Mouse (Mus musculus): ENCODE data around the gene Creb3l4.
"Not testable (repeated sequence)": the region's sequence is repeated elsewhere in the genome, so short reads cannot be mapped to it uniquely, and the experiment has no call there.

The Creb3l4 gene

DNA sequence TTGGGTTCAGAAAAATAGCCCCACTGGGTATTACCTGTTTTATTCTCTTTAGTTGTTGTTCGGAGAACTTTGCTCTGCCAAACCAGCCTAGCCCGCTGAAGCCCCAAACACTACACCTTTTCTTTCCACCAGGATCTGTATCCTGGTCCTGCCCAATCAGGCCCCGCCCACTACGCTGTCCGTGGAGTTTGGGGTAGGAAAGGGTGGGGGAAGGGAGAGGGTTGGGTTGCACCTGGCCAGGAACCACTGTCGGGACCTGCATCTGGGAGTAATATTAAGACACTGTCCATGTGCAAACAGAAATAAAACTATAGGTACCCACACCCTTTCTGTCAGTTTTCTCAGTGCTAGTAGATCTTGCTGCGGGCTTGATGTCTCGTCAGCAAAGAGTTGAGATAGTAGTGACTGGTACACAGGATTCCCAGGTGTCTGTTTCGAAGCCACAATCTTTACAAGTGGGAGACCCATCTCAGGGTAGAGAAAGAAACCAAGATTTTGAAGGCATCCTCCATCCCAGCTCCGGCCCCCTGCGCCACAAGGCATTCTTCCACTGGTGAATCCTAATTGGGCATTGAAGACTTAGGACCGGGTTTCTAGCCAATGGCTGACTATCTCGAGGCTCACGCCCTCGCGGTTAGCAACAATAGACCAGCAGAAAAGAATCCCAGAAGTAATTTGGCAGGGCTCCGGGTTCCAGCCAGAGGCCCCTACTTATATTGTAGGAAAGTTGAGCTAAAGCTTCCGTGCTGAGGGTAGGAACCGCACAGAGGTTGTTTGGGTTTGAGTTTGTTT is at the start of gene Creb3l4:
TSS of gene Creb3l4 (minus strand) at position 529 of the 792 bp plus-strand sequence.
- DNase-seq (ENCODE audit: low read depth, low spot score) = peak; percentile 83

DNA sequence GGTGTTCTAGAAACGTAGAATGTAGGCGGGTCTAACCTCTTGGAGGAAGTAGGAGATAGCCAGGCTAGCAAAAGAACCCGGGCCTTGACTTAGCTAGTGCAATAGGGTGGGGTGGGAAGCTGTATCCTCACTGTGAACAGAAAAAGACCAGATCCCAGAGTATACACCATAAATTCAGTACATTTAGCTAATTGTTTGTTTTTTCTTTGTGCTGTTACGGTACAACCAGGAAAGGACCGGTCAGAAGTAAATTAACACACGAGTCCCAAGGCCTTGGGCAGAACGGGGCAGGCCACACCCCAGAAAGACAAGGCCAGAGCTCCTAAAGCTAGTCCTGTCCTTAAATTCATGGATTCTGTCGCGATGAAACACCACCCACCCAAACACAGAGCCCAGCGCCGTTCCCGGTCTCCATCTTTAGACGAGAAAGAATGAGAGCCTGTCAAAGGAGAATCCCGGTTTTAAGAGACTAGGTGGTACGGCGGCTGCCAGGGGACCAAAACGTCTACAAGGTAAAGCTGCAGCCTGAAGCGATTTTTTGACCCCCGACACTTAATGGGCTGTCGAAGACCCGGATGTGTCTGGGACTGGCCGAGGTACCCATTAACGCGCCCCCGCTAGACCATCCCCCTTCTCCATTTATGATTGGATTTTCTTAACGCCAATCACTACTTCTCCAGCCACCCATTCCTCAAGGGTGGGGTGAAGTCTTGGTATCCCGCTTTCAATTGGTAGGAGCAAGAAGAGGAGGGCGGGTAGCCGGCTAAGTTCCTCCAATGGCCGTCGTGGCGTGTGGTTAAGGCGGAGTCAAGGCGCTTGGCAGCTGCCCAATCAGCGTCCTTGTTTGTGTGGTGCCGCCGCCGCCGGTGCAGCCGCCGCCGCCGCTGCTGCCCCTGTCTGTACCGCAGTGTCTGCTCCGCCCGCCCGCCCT is 49.3 kb upstream of the Creb3l4 start, which contains the start of gene Gatad2b:
TSS of gene Gatad2b (plus strand) at position 834 of the 931 bp plus-strand sequence.
- DNase-seq (ENCODE audit: low read depth, low spot score) = peak; percentile 100

DNA sequence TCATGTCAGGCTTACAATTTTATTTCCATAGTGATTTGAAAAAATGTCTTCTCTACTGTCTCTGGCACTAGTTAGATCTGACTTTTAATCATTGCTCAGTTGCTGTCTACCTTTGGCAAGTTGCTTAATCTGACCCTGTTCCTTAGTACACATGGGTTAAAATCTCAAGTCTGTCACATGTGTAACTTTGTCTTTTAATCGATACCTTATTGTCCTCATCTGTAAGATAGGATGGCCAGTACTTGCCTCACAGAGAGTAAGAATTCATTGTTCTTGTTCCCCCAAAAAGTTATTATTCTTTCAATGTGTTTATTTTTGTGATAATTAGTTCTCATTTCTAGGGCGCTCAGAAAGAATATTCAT is 48.7 kb upstream of the Creb3l4 start:
- DNase-seq (ENCODE audit: low read depth, low spot score) = no peak

DNA sequence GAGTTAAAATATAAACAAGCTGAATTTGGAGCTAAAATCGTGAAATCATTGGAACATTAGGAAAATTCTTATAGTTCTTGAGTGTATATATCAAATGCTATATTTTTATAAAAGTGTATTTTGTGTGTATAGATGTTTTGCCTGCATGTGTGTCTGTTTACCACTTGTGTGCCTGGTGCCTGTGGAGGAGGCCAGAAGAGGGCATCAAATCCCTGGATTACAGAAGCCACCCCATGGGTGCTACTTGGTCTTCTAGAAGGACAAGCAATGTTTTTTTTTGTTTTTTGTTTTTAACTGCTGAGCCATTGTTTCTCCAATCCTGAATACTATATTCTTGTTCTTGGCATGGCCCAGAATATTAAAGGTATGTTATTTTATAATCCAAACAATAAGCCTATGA is 47.3 kb upstream of the Creb3l4 start:
- no peak for DNase-seq (ENCODE audit: low read depth, low spot score)

DNA sequence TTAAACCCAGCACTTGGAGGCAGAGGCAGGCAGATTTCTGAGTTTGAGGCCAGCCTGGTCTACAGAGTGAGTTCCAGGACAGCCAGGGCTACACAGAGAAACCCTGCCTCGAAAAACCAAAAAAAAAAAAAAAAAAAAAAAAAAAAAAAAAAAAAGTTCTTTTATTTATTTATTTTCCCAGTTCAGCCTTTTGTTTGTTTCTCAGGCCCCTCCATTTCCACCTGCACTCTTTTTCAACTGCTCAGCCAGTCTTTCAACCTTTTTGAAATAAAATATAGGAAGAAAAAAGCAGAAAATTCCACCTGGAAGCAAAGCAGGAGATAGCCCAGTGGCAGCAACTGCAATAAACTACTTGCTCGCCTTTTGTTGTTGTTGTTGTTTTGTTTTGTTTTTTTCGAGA is 46.1 kb upstream of the Creb3l4 start:
- DNase-seq (ENCODE audit: low read depth, low spot score) = not testable (repeated sequence)

DNA sequence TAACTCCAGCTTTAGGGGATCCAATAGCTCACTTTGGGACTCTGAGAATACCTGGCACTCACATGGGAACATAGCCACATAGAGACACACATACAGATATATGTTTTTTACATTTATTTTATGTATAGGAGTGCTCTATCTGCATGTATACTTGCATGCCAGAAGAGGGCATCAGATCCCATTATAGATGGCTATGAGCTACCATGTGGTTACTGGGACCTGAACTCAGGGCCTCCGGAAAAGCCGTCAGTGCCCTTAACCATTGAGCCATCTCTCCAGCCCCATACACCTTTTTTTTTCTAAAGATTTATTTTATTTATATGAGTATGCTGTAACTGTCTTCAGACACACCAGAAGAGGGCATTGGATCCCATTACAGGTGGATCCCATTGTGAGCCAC is 40.8 kb upstream of the Creb3l4 start:
- DNase-seq (ENCODE audit: low read depth, low spot score) = no peak

DNA sequence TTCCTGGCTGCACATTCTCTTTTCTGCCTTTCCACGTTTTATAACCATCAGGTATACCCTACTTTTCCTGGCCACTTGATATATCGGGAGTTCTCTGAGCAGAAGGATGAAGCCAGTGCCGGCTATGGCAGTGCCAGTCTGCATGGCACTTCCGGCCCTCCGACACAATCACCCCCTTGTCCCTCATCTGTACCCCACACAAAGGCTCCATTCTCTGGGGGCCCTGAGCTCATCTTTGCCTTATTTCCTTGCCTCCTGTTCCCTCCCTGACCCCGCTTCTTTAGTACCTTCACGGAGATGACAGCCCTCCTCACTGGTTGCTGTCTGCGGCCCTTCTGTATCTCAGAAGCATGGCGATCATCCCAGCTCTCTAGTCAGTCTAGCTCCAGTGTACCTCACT is 37.4 kb upstream of the Creb3l4 start:
- DNase-seq (ENCODE audit: low read depth, low spot score) = no peak

DNA sequence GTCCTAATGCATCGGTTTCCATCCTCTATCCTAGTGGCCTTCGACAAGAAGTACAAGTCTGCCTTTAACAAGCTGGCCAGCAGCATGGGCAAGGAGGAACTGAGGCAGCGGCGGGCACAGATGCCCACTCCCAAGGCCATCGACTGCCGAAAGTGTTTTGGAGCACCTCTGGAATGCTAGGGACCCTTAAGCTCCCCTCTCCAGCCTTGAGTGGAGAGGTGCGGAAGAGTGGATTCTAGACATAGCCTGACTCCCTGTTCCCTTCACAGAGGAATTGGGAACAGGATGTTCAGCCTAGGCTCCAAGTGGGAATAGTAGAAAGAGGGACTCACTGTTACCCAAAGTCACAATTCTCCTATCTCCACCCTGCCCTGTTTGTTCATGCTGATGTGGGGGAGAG is 36.4 kb upstream of the Creb3l4 start:
- DNase-seq (ENCODE audit: low read depth, low spot score) = no peak

DNA sequence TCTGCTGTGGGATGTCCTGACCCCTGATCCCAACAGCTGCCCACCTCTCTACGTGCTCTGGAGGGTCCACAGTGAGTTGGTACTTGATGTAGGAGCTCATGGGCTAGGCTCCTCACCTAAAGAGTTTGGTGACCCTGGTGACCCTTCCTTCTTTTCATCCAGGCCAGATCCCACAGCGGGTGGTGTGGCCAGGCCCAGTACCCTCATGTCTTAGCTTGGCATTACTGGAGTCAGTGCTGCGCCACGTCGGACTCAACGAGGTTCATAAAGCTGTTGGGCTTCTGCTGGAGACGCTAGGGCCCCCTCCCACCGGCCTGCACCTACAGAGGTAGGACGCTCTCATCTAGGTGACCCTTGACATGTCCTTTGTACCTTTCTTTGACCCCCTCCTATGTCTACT is 35.9 kb upstream of the Creb3l4 start:
- no peak for DNase-seq (ENCODE audit: low read depth, low spot score)

DNA sequence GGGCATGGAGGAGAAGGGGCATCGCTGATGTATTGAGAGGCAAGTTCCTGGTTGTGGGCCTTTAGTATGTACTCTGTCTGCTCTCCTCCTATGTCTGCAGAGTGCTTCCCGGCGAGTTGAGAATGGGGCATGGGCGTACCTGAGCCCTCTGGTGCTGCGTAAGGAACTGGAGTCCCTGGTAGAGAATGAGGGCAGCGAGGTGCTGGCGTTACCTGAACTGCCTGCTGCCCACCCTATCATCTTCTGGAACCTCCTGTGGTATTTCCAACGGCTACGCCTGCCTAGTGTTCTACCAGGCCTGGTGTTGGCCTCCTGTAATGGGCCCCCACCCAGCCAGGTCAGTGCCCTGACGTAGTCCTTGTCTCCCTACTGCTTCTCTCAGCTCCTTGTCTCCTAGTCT is 34.9 kb upstream of the Creb3l4 start:
- no peak for DNase-seq (ENCODE audit: low read depth, low spot score)

DNA sequence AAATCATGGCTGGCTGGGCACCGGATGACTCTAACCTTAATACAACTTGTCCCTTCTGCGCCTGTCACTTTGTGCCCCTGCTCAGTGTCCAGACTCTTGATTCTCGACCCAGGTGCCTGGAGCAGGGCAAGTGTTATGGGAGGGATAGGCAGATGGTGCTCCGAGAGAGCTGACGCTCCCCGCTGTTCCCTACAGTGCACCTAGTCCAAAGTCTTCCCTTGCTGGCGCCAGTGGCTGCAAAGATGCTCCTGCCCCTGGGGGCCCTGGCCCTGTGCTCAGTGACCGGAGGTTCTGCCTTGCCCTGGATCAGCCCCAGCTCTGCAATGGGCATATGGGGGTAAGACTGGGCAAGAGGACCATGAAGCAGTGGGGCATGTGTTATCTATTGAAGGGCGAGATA is 34.5 kb upstream of the Creb3l4 start:
- no peak for DNase-seq (ENCODE audit: low read depth, low spot score)

DNA sequence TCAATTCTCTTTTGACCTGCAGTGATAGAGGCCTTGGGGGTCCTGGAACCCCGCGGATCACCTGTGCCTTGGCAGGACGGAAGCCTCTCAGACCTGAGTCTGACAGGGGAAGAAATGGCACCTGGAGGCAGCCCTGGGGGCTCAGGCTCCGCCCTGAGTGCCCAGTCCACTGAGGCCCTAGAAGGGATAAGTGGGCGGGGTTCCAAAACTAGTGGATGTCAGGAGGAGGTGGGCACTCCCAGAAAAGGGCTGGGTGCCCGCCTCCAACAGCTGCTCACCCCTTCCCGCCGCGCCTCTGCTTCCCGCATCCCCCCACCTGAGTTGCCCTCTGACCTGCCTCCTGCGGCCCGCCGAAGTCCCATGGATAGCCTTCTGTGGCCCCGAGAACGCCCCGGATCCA is 33.5 kb upstream of the Creb3l4 start:
- DNase-seq (ENCODE audit: low read depth, low spot score) = no peak

DNA sequence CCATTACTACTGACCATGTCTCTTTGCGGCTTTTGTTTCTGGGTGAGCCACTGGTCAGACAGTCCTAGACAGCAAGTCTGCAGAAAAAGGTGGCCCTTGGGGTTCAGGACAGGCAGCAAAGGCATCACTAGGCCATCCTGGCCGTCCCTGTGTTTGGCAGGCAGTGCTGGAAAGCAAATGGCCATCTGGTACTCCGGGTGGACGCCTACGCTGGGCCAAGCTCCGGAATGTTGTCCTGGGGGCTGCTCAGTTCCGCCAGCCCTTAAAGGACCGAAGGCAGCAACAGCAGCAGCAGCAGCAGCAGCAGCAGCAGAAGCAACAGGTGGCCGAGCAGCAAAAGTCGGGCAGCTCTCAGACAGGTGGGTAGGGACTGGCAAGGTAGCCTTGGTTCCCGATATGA is 32.0 kb upstream of the Creb3l4 start:
- DNase-seq (ENCODE audit: low read depth, low spot score) = no peak

DNA sequence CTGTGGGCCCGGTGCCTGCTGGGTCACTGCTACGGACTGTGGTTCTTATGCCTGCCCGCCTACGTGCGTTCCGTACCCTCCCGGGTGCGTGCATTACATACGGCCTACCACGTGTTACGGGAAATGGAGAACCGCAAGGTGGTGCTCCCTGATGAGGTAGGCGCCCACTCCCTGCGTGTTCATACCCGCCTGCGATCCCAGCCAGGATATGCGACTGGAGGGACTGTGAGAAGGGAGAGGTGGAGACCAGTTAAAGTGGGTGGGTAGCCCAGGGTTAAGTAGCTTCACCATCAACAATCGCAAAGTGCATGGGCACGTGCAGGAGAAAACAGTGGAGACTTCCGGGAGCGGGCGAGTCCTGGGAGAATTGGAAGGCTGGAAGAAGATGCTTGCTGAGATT is 30.5 kb upstream of the Creb3l4 start:
- DNase-seq (ENCODE audit: low read depth, low spot score) = peak; percentile 46

DNA sequence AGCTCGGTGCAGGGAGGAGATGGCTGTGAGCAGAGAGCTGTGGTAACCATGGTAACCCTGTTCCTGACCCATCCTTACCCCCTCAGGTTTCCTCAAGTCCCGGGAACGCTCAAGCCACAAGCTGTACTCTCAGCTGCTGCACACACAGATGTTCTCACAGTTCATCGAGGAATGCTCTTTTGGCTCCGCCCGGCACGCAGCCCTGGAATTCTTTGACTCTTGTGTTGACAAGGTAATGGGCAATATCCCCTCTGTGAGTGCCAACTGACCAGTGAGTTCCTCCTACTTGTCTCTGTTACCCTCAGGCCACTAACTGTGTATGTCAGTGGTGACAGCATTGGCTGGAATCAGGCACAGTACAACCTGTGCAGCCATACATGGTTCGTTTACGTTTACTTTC is 28.9 kb upstream of the Creb3l4 start:
- peak; percentile 56 for DNase-seq (ENCODE audit: low read depth, low spot score)

DNA sequence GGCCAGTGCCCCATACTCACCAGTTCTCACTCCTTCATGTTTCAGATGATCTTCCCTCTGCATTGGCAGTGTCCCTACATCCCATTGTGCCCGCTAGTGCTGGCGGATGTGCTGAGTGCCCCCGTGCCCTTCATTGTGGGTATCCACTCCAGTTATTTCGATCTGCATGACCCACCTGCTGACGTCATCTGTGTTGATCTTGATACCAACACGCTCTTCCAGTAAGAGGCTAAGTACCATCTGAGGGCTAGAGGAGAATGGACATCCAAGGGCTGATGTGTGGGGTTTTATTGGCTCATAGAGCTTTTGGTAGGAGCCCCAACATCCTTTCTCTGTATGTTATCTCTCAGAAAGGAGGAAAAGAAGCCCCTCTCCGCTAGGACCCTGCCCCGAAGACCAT is 27.5 kb upstream of the Creb3l4 start:
- DNase-seq (ENCODE audit: low read depth, low spot score) = no peak

DNA sequence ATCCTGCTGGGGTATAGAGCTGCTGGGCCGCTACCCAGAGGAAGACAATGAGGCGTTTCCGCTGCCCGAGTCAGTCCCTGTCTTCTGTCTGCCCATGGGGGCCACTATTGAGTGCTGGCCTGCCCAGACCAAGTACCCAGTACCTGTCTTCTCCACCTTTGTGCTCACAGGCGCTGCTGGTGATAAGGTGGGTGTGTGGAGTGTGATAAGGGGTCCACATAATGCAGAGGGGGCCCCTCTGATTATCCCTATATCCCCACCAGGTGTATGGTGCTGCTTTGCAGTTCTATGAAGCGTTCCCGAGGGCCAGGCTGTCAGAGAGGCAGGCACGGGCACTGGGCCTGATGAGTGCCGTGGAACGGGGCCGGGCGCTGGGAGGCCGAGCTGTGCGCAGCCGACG is 25.7 kb upstream of the Creb3l4 start:
- DNase-seq (ENCODE audit: low read depth, low spot score) = no peak

DNA sequence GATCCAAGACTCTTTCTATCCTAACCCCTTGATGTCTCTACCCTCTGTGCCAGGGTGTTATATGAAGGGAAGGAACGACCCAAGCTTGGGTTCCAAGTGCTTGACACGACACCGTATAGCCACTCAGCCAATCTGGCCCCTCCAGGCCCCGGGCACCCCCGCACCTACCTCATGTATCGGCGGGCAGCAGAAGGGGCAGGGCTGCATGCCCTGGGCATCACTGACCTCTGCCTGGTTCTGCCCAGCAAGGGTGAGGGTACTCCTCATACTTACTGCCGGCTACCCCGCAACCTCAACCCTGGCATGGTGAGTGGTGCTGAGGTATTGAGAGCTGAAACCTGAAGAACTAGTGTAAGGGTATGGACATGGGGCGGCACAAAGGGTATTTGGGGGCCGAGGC is 24.9 kb upstream of the Creb3l4 start:
- DNase-seq (ENCODE audit: low read depth, low spot score) = no peak

DNA sequence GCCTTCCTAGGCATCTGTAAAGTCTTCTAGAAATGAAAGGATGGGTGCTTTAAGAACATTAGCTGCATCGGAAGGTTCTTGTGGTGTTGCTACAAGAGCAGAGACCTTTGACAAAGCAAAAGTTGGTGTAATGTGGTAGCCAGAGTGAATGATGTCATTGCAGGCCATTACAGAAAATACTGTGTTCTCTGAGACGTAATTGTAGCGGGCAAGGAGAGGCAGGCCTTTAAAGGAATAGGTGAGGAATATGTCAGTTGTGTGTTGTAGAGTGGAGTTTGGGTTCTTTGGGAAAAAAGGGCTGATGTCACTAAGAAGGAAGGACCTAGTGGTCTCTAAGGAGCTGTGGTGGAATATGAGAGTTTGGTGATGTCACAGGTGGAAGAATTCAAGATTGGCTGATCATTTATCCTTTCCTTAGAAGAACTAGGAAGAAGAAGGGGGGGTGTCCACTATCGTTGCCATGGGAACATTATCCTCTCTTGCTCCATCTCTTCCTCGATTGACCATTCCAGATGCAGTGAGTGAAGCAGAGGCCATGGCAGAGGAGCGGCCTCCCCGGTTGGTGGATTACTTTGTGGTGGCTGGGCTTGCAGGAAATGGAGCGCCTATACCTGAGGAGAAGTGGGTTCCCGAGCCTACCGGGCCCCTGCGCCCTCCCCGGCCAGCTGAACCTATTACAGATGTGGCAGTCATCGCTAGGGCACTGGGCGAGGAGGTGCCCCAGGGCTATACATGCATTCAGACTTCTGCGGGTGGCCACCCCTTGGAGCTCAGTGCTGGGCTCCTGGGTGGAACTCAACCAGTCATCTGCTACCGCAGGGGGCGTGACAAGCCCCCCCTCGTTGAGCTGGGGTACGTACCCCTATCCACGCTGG is 23.8 kb upstream of the Creb3l4 start:
- no peak for DNase-seq (ENCODE audit: low read depth, low spot score)

DNA sequence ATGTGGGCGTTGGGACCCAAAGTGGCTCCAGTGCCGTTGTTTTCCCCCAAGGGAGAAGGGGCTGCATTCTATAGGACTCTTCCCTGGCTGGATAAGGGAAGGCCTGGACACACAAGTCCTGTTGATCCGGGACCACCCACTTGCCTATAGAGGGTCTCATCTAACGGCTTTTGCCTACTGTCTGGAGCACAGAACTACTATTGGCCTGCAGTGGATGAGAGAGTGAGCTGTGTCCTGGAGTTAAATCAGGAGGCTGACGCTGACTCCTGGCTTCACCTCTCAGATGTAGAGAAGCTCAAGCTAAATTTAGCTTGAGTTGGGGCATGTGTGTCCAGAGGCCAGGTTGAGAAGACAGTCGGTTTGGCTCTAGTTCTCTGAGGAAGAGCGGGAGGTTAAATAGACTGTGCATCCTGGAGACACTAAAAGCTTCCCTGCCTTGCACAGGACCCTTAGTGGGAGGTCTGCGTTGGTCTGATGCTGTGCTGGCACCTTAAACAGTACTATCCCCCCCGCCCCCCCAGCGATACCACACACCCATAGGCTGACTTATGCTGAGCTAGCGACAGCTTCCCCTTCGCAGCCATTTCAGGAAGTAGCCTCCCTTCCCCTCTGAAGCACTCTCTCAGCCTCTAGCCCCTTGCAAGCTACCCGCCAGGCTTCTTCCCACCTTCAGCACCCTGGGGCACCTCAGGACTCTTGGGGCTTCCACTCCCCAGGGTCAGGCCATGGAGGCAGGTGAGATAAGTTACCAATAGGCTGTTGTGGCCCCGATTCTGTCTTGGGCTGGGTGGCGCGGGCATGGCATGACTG is 22.8 kb upstream of the Creb3l4 start:
- peak; percentile 39 for DNase-seq (ENCODE audit: low read depth, low spot score)
